Mouse (Mus musculus) heart, embryonic 11.5 days (tissue): Measurements from ENCODE around the gene Unc119b. TPM values are rescaled to one million over a fixed set of nuclear protein-coding genes. Genes with fewer than 3 reads are reported as not detected.
A peak's percentile ranks its signal among the peaks of the same experiment; 100 is the strongest.

Experiments
- ATAC-seq: fragments of 200-750 bp; cut with Nextera tagmentation; replicated peaks from 2 replicates; pipeline ENCODE4 v1.8.0; 2017; ENCODE audit warnings: moderate library complexity; ENCODE audit not compliant: insufficient number of reproducible peaks, low FRiP score, low TSS enrichment
- H3K27ac ChIP-seq: fragments of 300-500 bp; sonication (generic); 2 replicates; pipeline ENCODE4 v1.5.1; 2014; ENCODE audit warnings: mild to moderate bottlenecking, low read depth, low read length
- H3K27me3 ChIP-seq: fragments of 300-500 bp; sonication (generic); 2 replicates; pipeline ENCODE4 v1.6.1; 2014; ENCODE audit warnings: mild to moderate bottlenecking, low read length, mixed read lengths; ENCODE audit not compliant: control insufficient read depth, insufficient read depth
- H3K36me3 ChIP-seq: fragments of 300-500 bp; sonication (generic); 2 replicates; pipeline ENCODE4 v1.6.1; 2014; ENCODE audit warnings: mild to moderate bottlenecking, low read length, moderate library complexity, mixed read lengths; ENCODE audit not compliant: control insufficient read depth, insufficient read depth
- H3K4me1 ChIP-seq: fragments of 300-500 bp; sonication (generic); 2 replicates; pipeline ENCODE4 v1.6.1; 2014; ENCODE audit warnings: low read length; ENCODE audit not compliant: control insufficient read depth, insufficient read depth
- H3K4me2 ChIP-seq: fragments of 300-500 bp; sonication (generic); 2 replicates; pipeline ENCODE4 v1.6.1; 2014; ENCODE audit warnings: mild to moderate bottlenecking, moderate library complexity
- H3K4me3 ChIP-seq: fragments of 300-500 bp; sonication (generic); 2 replicates; pipeline ENCODE4 v1.5.1; 2014; ENCODE audit warnings: low read depth, low read length
- H3K9ac ChIP-seq: fragments of 300-500 bp; sonication (generic); 2 replicates; pipeline ENCODE4 v1.6.1; 2014; ENCODE audit warnings: mild to moderate bottlenecking, low read depth, low read length, moderate library complexity
- H3K9me3 ChIP-seq: fragments of 300-500 bp; sonication (generic); replicated peaks from 2 replicates; pipeline ENCODE4 v1.6.1; 2016; ENCODE audit warnings: low read length; ENCODE audit not compliant: control insufficient read depth
- WGBS: fragments of 180-500 bp; shearing (Covaris S2); extraction: QIAGEN DNeasy Blood & Tissue Kit; methylation state at CpG from one replicate; pipeline ENCODE4 v1.1.7; 2014; ENCODE audit not compliant: insufficient replicate concordance; 5-methylcytosine and 5-hydroxymethylcytosine counted together
- polyA plus RNA-seq: library from polyadenylated mRNA; unstranded; fragments of >200 nt; fragmentation: Nextera tagmentation; extraction: Ambion mirVana; gene quantifications from 2 replicates; pipeline ENCODE4 v1.2.1, GENCODE M21; 2014

The Unc119b gene
- polyA plus RNA-seq, 1 experiment from 2014 or later = 18.9 TPM

GRCm38 (mm10) chr5:115132465-115132864 is 2.3 kb downstream of the Unc119b start:
- Histone ChIP-seq H3K9me3 (no peaks in the 10 kb centered on the region), H3K27ac (no peak overlapping the region), H3K9ac (no peak overlapping the region), H3K27me3 (no peaks in the 10 kb centered on the region), H3K4me1 (peaks cover 3% of the 10 kb centered on the region), H3K4me3 (no peak overlapping the region), H3K4me2 (no peak overlapping the region), H3K36me3 (peaks cover 12% of the 10 kb centered on the region)
- 81% methylated on average over 8 of the region's 8 CpGs for WGBS
- ATAC-seq = no peak

- H3K9ac ChIP-seq = no peak overlapping the region
- no peaks in the 10 kb centered on the region for H3K27me3 ChIP-seq
- 86% methylated on average over 6 of the region's 6 CpGs for WGBS
- no peak overlapping the region for H3K4me3 ChIP-seq
- H3K27ac ChIP-seq = no peak overlapping the region
- H3K4me1 ChIP-seq = peaks cover 3% of the 10 kb centered on the region
- ATAC-seq = no peak
- H3K9me3 ChIP-seq = no peaks in the 10 kb centered on the region
- no peak overlapping the region for H3K4me2 ChIP-seq
- peaks cover 20% of the 10 kb centered on the region for H3K36me3 ChIP-seq
Observed at GRCm38 (mm10) chr5:115129328-115129727, 5.4 kb downstream of the Unc119b start.

- Histone ChIP-seq H3K9ac (no peak overlapping the region), H3K27me3 (no peaks in the 10 kb centered on the region), H3K4me1 (no peaks in the 10 kb centered on the region), H3K27ac (no peak overlapping the region), H3K9me3 (no peaks in the 10 kb centered on the region), H3K4me2 (no peak overlapping the region), H3K4me3 (no peak overlapping the region), H3K36me3 (peaks cover 23% of the 10 kb centered on the region)
- WGBS = 89% methylated on average over 22 of the region's 22 CpGs
- ATAC-seq = no peak
Observed at GRCm38 (mm10) chr5:115127421-115128179, 7.2 kb downstream of the Unc119b start.

GRCm38 (mm10) chr5:115126578-115127312 is 8.0 kb downstream of the Unc119b start:
- H3K27ac ChIP-seq = no peak overlapping the region
- no peak overlapping the region for H3K4me2 ChIP-seq
- H3K27me3 ChIP-seq = no peaks in the 10 kb centered on the region
- WGBS = 85% methylated on average over 28 of the region's 28 CpGs
- ATAC-seq = no peak
- no peaks in the 10 kb centered on the region for H3K4me1 ChIP-seq
- H3K9me3 ChIP-seq = no peaks in the 10 kb centered on the region
- H3K36me3 ChIP-seq = peaks cover 23% of the 10 kb centered on the region
- H3K9ac ChIP-seq = no peak overlapping the region
- no peak overlapping the region for H3K4me3 ChIP-seq

- H3K36me3 ChIP-seq = peaks cover 23% of the 10 kb centered on the region
- no peaks in the 10 kb centered on the region for H3K9me3 ChIP-seq
- ATAC-seq = no peak
- H3K9ac ChIP-seq = no peak overlapping the region
- WGBS = 30% methylated on average over 24 of the region's 24 CpGs
- H3K27ac ChIP-seq = no peak overlapping the region
- H3K27me3 ChIP-seq = no peaks in the 10 kb centered on the region
- no peak overlapping the region for H3K4me3 ChIP-seq
- no peaks in the 10 kb centered on the region for H3K4me1 ChIP-seq
- H3K4me2 ChIP-seq = no peak overlapping the region
Observed at GRCm38 (mm10) chr5:115125211-115125871, 9.4 kb downstream of the Unc119b start.

GRCm38 (mm10) chr5:115124690-115125089 is 10.1 kb downstream of the Unc119b start:
- Histone ChIP-seq H3K27ac (no peak overlapping the region), H3K9me3 (no peaks in the 10 kb centered on the region), H3K27me3 (no peaks in the 10 kb centered on the region), H3K36me3 (peaks cover 18% of the 10 kb centered on the region), H3K9ac (no peak overlapping the region), H3K4me3 (no peak overlapping the region), H3K4me2 (no peak overlapping the region), H3K4me1 (no peaks in the 10 kb centered on the region)
- no peak for ATAC-seq
- 92% methylated on average over 6 of the region's 6 CpGs for WGBS

GRCm38 (mm10) chr5:115120978-115121377 is 13.8 kb downstream of the Unc119b start:
- no peak overlapping the region for H3K4me2 ChIP-seq
- no peak overlapping the region for H3K4me3 ChIP-seq
- no peak overlapping the region for H3K9ac ChIP-seq
- peaks cover 17% of the 10 kb centered on the region for H3K36me3 ChIP-seq
- no peaks in the 10 kb centered on the region for H3K9me3 ChIP-seq
- no peak for ATAC-seq
- no peaks in the 10 kb centered on the region for H3K27me3 ChIP-seq
- WGBS = 84% methylated on average over 5 of the region's 5 CpGs
- H3K27ac ChIP-seq = no peak overlapping the region
- H3K4me1 ChIP-seq = no peaks in the 10 kb centered on the region

GRCm38 (mm10) chr5:115118961-115119570 is 15.7 kb downstream of the Unc119b start, which contains the start of gene Acads:
TSS of gene Acads (minus strand) at chr5:115119346.
- no peaks in the 10 kb centered on the region for H3K4me1 ChIP-seq
- H3K27me3 ChIP-seq = no peaks in the 10 kb centered on the region
- H3K4me2 ChIP-seq = peak within 1 kb of the TSS; percentile 68
- H3K9me3 ChIP-seq = no peaks in the 10 kb centered on the region
- peak within 1 kb of the TSS; percentile 91 for H3K9ac ChIP-seq
- WGBS = 0% methylated on average over 38 of the region's 39 CpGs
- peak within 1 kb of the TSS; percentile 68 for H3K27ac ChIP-seq
- peak within 1 kb of the TSS; percentile 94 for H3K4me3 ChIP-seq
- peaks cover 24% of the 10 kb centered on the region for H3K36me3 ChIP-seq
- ATAC-seq = peak; percentile 86
